Mouse (Mus musculus) gastrocnemius, adult 8-10 months (tissue): ENCODE measurements around the gene Best3. TPM values are rescaled to one million over a fixed set of nuclear protein-coding genes. Genes with fewer than 3 reads are reported as not detected.
A peak's percentile ranks its signal among the peaks of the same experiment; 100 is the strongest.

Experiments
- DNase-seq, 2 experiments: peaks; one replicate each; pipeline ENCODE4 v3.0.0; 2022; ENCODE audit warnings: low spot score in 2 of 2
- total RNA-seq, 4 experiments: library from RNA; stranded (reverse); gene quantifications; 2 replicates each; pipeline ENCODE4 v1.2.4; 2022

Best3 gene
- total RNA-seq, 4 experiments from 2014 or later: 20.6 to 37.3 (median 29.6) TPM

GRCm38 (mm10) chr10:116977858-116978257, 8.3 kb upstream of the Best3 start:
- no peak for DNase-seq

- DNase-seq: no peak
Observed at GRCm38 (mm10) chr10:116978841-116979240, 7.3 kb upstream of the Best3 start.

- DNase-seq: no peak
Observed at GRCm38 (mm10) chr10:116980273-116980672, 5.8 kb upstream of the Best3 start.

DNA sequence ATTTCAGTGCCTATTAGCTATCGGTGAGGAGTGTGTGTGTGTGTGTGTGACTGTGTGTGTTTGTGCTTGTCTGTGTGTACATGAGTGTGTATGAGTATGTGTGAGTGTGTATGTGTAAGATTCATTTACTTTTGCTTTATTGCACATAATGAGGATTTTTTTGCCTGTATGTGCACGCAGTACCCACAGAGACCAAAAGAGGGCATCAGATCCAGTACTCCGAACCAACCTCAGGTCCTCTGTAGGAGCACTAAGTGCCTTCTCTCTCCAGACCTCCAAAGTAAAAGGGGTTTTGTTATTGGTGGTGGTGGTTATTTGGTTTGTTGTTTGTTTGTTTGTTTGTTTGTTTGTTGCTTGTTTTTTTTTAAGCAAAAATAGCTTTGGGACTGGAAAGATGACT, 5.2 kb upstream of the Best3 start:
- DNase-seq: no peak

- no peak for DNase-seq
Observed at GRCm38 (mm10) chr10:116982526-116982925, 3.6 kb upstream of the Best3 start.

DNA sequence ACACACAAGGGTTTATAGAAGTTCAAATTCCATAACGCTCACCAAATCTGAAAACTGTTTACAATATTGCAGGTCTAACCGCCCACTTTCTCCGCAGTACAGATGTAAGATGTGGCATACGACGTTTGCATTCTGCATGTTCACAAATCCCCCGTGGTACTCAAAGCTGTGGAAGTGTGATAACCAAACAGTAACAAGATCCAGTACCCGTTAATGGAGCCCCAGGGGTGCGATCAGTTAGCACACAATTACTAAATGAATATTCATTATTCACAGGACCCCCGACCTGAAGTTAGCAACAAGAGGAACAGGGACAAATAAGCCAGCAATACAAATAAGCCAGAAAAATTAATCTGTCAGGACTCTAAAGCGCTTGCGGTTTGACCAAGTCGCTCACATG, 1.3 kb upstream of the Best3 start:
- DNase-seq: no peak

DNA sequence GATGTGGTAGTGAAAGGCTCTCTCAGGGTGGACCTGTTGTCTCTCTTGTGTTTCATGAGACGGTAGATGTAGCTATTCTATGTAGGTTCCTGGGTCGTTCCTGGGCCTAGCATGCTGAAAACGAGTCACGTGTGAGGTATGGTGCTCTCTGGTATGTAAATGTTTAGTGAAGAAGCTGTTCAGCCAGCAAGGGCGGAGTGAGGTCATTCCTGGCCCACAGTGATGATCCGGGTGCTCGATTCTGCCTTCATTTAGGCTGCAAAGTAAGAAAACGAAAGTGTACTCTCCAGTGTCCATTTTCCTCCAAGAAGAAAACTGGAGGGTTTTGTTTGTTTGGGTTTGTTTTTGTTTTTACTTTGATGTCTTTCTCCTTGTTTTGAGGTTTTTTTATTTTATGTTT, 7.9 kb downstream of the Best3 start:
- no peak for DNase-seq

GRCm38 (mm10) chr10:116995162-116995561, 9.0 kb downstream of the Best3 start:
- DNase-seq: no peak

- DNase-seq: no peak
Observed at GRCm38 (mm10) chr10:116995584-116996235, 9.6 kb downstream of the Best3 start.

GRCm38 (mm10) chr10:116996236-116996600, 10.1 kb downstream of the Best3 start:
- peak; percentile 63 to 76 for DNase-seq

GRCm38 (mm10) chr10:116998716-116999455, 12.8 kb downstream of the Best3 start:
- peak in 1 of 2 experiments; percentile 31 for DNase-seq

DNA sequence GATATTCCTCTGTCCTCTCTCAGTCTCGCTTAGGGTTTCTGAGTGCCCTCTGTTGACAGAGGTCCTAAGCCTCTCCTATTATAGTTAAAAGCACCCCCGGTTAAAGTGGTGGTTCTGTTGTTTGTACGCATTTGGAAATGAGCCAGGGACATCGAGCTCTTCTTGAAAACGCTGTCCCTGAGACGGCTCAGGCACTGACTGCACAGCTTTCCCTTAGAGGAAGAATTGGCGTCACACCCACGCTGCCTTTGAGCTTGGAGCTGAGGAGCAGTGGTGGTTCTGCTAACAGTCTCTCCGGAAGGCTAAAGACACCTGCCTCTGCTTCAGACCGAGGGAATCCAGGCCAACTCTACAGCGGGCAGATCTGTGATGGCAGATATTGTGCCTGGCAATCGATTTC, 14.9 kb downstream of the Best3 start:
- DNase-seq: no peak

DNA sequence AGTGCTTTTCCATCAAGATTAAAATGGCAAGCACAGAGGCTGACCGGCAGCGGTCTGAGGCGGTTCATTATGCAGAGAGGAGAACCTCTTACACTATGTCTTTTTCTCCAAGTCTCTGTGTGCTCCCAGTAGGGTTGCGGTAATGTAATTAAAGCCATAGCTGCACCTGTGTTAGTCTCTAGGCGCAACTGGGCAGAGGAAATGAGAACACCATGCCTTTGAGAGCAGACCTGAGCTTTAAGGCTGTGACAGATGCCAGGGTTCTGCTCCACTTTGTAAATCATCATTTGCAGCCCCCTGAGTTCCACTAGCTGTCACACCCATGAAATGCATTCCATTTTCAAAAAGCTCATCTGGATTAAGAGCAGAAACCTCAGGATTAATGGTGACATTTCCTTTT, 18.6 kb downstream of the Best3 start:
- no peak for DNase-seq

DNA sequence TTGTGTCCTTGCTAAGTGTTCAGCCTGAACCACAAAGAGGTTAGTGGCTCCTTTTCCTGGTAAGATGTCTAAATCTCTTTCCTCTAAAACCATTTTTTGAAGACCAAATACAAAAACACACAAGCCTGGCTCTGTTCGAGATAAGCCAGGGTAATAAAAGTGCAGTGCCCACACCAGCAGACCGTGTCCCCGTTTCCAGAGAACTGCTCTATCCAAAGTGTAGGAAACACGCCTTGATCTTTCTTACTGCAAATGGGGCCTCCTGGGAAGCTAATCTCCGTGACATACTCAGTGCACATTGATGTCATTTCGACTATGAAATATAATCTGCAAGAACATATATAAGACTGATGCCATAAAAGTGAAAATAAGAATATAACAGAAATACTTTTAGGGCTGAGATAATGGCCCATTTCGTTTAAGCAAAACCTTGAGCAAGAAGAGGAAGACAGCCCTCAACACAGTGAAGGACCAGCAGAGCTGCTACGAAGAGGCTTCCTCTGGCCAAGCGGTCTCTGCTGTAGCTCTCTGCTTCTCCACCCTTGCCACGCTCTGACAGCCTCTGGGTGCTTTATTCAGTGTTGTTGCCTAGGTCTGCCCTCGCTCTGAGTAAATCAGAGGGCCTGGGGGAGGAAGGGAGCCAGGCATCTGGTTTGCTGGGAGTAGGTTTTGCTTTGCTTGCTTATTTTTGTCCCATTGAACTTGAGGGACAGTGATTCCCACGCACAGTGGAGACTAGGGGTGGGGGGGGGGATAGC, 19.8 kb downstream of the Best3 start:
- no peak for DNase-seq

- no peak for DNase-seq
Observed at GRCm38 (mm10) chr10:117009691-117010090, 23.6 kb downstream of the Best3 start.

GRCm38 (mm10) chr10:117011047-117011446, 24.9 kb downstream of the Best3 start:
- DNase-seq: no peak

- DNase-seq: no peak
Observed at GRCm38 (mm10) chr10:117013689-117014390, 27.7 kb downstream of the Best3 start.

GRCm38 (mm10) chr10:117014565-117014964, 28.5 kb downstream of the Best3 start:
- DNase-seq: no peak

- peak; percentile 24 to 64 for DNase-seq
Observed at GRCm38 (mm10) chr10:117018281-117018840, 32.2 kb downstream of the Best3 start.

GRCm38 (mm10) chr10:117021020-117021754, 35.1 kb downstream of the Best3 start:
- DNase-seq: peak; percentile 58 to 81

GRCm38 (mm10) chr10:117023693-117024092, 37.6 kb downstream of the Best3 start:
- no peak for DNase-seq
